Mouse (Mus musculus) liver, adult 2 months (tissue): ENCODE measurements at regions not wholly inside any gene's neighbourhood (a gene's known extent, or its start where the extent isn't known, plus 50 kb on each side); places are given as distances from the start of the nearest gene placed in this dataset.
"Not testable (repeated sequence)": the region's sequence is repeated elsewhere in the genome, so short reads cannot be mapped to it uniquely, and the experiment has no call there.

Source experiments
- CTCF ChIP-seq: fragments of 200-500 bp; IDR thresholded peaks from 2 replicates; pipeline ENCODE4 v1.5.1; 2011; ENCODE audit warnings: low read depth, low read length, control low read depth
- POLR2A ChIP-seq: fragments of 200-500 bp; IDR thresholded peaks from 2 replicates; pipeline ENCODE4 v1.6.1; 2011; ENCODE audit warnings: low read length, control low read depth; ENCODE audit not compliant: insufficient read depth; ENCODE audit errors: extremely low read depth

DNA sequence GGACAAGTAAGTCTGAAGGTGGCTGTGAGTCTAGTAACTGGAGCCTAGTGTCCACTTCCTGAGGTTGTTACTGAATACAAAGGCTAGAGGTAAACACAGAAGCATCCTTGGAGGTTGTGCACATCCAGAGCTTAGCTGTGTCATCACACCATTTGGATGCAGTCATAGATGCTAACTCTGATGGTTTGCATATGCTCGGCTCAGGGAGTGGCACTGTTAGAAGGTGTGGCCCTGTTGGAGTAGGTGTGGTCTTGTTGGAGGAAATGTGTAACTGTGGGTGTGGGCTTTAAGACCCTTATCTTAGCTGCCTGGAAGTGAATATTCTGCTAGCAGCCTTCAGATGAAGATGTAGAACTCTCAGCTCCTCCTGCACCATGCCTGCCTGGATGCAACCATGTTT lies 612.6 kb downstream of the Pdcd6ip start:
- TF ChIP-seq POLR2A, CTCF: not testable (repeated sequence)
